Mouse (Mus musculus) limb, embryonic 12.5 days (tissue): ENCODE results near the gene Krt83. TPM values are rescaled to one million over a fixed set of nuclear protein-coding genes. Genes with fewer than 3 reads are reported as not detected.
A peak's percentile ranks its signal among the peaks of the same experiment; 100 is the strongest.

Experiments used
- ATAC-seq: fragments of 200-750 bp; cut with Nextera tagmentation; 2 replicates; pipeline ENCODE4 v1.8.0; 2017; ENCODE audit warnings: low read depth, moderate TSS enrichment; ENCODE audit not compliant: insufficient number of reproducible peaks, insufficient read depth, low FRiP score, low TSS enrichment
- H3K27ac ChIP-seq: fragments of 300-500 bp; sonication (generic); 2 replicates; pipeline ENCODE4 v1.5.1; 2016; ENCODE audit warnings: mild to moderate bottlenecking, moderate library complexity
- H3K27me3 ChIP-seq: fragments of 300-500 bp; sonication (generic); 2 replicates; pipeline ENCODE4 v1.6.1; 2016; ENCODE audit warnings: mild to moderate bottlenecking, moderate library complexity
- H3K36me3 ChIP-seq: fragments of 300-500 bp; sonication (generic); 2 replicates; pipeline ENCODE4 v1.6.1; 2016; ENCODE audit warnings: mild to moderate bottlenecking, moderate library complexity
- H3K4me1 ChIP-seq: fragments of 300-500 bp; sonication (generic); replicated peaks from 2 replicates; pipeline ENCODE4 v1.6.1; 2016
- H3K4me2 ChIP-seq: fragments of 300-500 bp; sonication (generic); 2 replicates; pipeline ENCODE4 v1.6.1; 2016; ENCODE audit warnings: mild to moderate bottlenecking, moderate library complexity
- H3K4me3 ChIP-seq: fragments of 300-500 bp; sonication (generic); replicated peaks from 2 replicates; pipeline ENCODE4 v1.5.1; 2016; ENCODE audit warnings: mild to moderate bottlenecking
- H3K9ac ChIP-seq: fragments of 300-500 bp; sonication (generic); replicated peaks from 2 replicates; pipeline ENCODE4 v1.6.1; 2016; ENCODE audit warnings: mild to moderate bottlenecking, moderate library complexity
- H3K9me3 ChIP-seq: fragments of 300-500 bp; sonication (generic); 2 replicates; pipeline ENCODE4 v1.6.1; 2016; ENCODE audit warnings: mild to moderate bottlenecking, moderate library complexity
- WGBS: fragments of 180-500 bp; shearing (Covaris S2); methylation state at CpG from one replicate; pipeline ENCODE4 v1.1.7; 2016; 5-methylcytosine and 5-hydroxymethylcytosine counted together
- polyA plus RNA-seq: library from polyadenylated mRNA; unstranded; fragments of >200 nt; fragmentation: Nextera tagmentation; extraction: Ambion mirVana; gene quantifications from 2 replicates; pipeline ENCODE4 v1.2.1, GENCODE M21; 2016

Gene Krt83
- polyA plus RNA-seq, 1 experiment from 2014 or later = not detected

GRCm38 (mm10) chr15:101497181-101497580 lies 5.9 kb upstream of the Krt83 start:
- no peaks in the 10 kb centered on the region for H3K36me3 ChIP-seq
- peaks cover 10% of the 10 kb centered on the region; the same call in 1 of the 2 replicates for H3K27me3 ChIP-seq
- 66% methylated on average over 2 of the region's 2 CpGs for WGBS
- H3K4me2 ChIP-seq = no peak overlapping the region
- no peak overlapping the region for H3K27ac ChIP-seq
- H3K4me3 ChIP-seq = no peak overlapping the region
- no peak overlapping the region for H3K9ac ChIP-seq
- no peak for ATAC-seq
- H3K4me1 ChIP-seq = peaks cover 16% of the 10 kb centered on the region; the same call in 1 of the 2 replicates
- no peaks in the 10 kb centered on the region for H3K9me3 ChIP-seq

DNA sequence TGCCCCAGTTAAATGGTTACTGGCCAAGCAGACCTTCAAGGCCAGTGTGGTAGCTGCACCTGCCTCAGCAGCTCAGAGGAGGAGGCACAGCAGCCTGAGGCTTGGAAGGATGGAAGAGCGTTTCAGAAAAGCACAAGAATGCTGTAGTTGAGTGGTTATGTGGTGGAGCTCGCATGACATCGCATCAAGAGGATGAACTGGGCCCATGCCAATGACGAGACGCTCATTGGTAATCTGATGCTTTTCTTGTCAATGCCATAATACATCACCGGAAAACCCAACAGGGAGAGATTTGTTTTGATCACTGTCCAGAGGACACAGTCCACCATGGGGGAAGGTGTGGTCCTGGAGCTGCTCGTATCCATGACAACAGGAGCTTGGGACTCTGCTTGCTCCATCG lies 4.0 kb upstream of the Krt83 start:
- 0 out of 2 replicates have a peak, but pooled peaks cover 4% of the 10 kb centered on the region for H3K27me3 ChIP-seq
- H3K4me3 ChIP-seq = no peak overlapping the region
- H3K4me2 ChIP-seq = no peak overlapping the region
- H3K9me3 ChIP-seq = no peaks in the 10 kb centered on the region
- no peak overlapping the region for H3K9ac ChIP-seq
- ATAC-seq = no peak
- 82% methylated on average over 8 of the region's 8 CpGs for WGBS
- H3K27ac ChIP-seq = no peak overlapping the region
- no peaks in the 10 kb centered on the region for H3K36me3 ChIP-seq
- H3K4me1 ChIP-seq = peaks cover 16% of the 10 kb centered on the region; the same call in 1 of the 2 replicates

GRCm38 (mm10) chr15:101494203-101494602 lies 2.9 kb upstream of the Krt83 start:
- Histone ChIP-seq H3K4me3 (no peak overlapping the region), H3K4me1 (peaks cover 16% of the 10 kb centered on the region; the same call in 1 of the 2 replicates), H3K36me3 (no peaks in the 10 kb centered on the region), H3K4me2 (no peak overlapping the region), H3K27ac (no peak overlapping the region), H3K9ac (no peak overlapping the region), H3K27me3 (0 out of 2 replicates have a peak, but pooled peaks cover 4% of the 10 kb centered on the region), H3K9me3 (no peaks in the 10 kb centered on the region)
- ATAC-seq = no peak
- WGBS = 33% methylated on average over 1 of the region's 1 CpGs

DNA sequence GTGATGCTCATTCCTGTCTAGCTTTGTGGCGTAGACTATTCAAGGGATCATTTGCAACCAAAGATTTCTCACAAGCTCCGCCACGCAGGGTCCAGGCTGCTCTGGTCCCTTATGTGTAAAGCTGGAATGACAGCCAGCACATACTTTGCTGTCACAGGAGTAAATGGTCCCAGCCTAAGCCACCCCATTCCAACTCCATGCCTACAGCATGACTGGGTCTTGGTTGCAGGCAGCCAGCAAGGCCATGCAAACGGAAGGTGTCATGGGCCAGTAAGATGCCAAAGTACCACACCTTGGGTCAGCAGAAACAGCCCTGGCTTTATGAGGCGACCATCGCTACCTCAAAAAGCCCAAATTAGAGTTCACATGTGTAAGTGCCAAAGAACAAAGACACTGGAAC lies 2.4 kb upstream of the Krt83 start:
- ATAC-seq = no peak
- Histone ChIP-seq H3K9me3 (no peaks in the 10 kb centered on the region), H3K4me3 (no peak overlapping the region), H3K36me3 (no peaks in the 10 kb centered on the region), H3K9ac (no peak overlapping the region), H3K4me1 (peaks cover 16% of the 10 kb centered on the region; the same call in 1 of the 2 replicates), H3K27me3 (0 out of 2 replicates have a peak, but pooled peaks cover 4% of the 10 kb centered on the region), H3K27ac (no peak overlapping the region), H3K4me2 (no peak overlapping the region)
- WGBS = 88% methylated on average over 6 of the region's 6 CpGs

DNA sequence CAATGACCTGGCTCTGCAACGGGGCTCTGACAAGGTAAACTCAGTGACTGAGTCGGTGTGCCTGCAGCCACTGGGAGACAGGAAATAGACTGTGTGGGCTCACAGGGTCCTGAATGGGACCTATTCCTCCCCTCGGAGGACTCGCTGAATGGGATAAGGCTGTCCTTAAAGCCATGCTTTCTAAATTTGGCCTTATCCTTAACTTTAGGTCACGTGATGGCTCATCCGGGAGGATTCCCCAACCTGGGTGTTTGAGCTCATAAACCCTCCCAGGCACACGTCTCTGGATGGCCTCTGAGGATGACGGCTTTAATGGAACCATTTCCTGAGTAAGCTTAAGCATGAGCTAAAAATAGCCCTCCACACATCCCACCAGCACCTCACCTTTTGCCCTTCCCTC lies 1.4 kb upstream of the Krt83 start:
- no peak overlapping the region for H3K27ac ChIP-seq
- no peak for ATAC-seq
- 0 out of 2 replicates have a peak, but pooled peaks cover 4% of the 10 kb centered on the region for H3K27me3 ChIP-seq
- no peak overlapping the region for H3K4me2 ChIP-seq
- peaks cover 16% of the 10 kb centered on the region; the same call in 1 of the 2 replicates for H3K4me1 ChIP-seq
- H3K9ac ChIP-seq = no peak overlapping the region
- H3K4me3 ChIP-seq = no peak overlapping the region
- 48% methylated on average over 8 of the region's 8 CpGs for WGBS
- H3K36me3 ChIP-seq = no peaks in the 10 kb centered on the region
- no peaks in the 10 kb centered on the region for H3K9me3 ChIP-seq

- Histone ChIP-seq H3K27me3 (0 out of 2 replicates have a peak, but pooled peaks cover 5% of the 10 kb centered on the region), H3K27ac (no peak overlapping the region), H3K9ac (no peak overlapping the region), H3K4me3 (no peak overlapping the region), H3K4me2 (no peak overlapping the region), H3K36me3 (no peaks in the 10 kb centered on the region), H3K4me1 (peaks cover 5% of the 10 kb centered on the region; the same call in 1 of the 2 replicates), H3K9me3 (no peaks in the 10 kb centered on the region)
- 80% methylated on average over 11 of the region's 11 CpGs for WGBS
- no peak for ATAC-seq
Observed at GRCm38 (mm10) chr15:101485911-101486635, 5.2 kb downstream of the Krt83 start.

DNA sequence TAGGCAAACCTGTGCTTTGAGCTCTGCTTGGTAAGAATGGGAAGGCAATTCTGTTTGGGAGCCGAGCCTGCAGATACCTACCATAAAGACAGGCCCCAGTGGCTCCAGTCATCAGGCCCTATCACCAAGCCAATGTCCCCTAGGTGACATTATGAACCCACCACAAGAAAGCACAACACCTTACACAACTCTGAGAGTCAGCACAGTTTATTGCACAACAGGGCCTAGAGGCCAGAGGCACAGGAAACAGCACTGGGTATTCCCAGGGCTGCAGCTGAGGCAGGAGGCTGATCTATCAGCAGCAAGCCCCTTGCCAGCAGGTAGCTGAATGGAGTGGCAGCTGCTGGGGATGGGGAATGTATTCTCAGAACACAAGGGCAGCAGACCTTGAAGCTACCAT lies 6.4 kb downstream of the Krt83 start:
- H3K4me3 ChIP-seq = no peak overlapping the region
- ATAC-seq = no peak
- H3K36me3 ChIP-seq = no peaks in the 10 kb centered on the region
- H3K27ac ChIP-seq = no peak overlapping the region
- peaks cover 5% of the 10 kb centered on the region; the same call in 1 of the 2 replicates for H3K4me1 ChIP-seq
- H3K27me3 ChIP-seq = peaks cover 12% of the 10 kb centered on the region
- H3K9me3 ChIP-seq = no peaks in the 10 kb centered on the region
- no peak overlapping the region for H3K4me2 ChIP-seq
- 54% methylated on average over 1 of the region's 1 CpGs for WGBS
- no peak overlapping the region for H3K9ac ChIP-seq

DNA sequence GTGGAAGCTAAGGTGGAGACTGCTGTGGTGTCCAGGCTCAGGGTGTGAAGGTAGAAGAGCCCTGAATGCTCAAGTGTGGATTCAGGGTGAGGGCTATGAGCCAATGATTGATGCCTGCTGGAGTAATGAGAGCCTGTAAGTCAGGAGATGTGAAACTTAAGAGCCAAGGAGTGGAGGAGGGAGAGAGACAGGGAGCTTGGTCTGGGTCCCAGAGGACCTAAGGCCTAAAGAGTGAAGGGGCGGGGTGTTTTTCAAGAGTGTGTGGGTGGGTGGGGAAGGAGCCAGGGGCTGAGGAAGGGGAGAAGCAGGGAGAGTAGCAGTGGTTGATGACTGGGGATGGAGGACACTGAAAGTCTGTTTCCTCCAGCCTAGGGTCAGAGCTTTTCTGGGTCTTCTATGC lies 7.7 kb downstream of the Krt83 start:
- no peak overlapping the region for H3K27ac ChIP-seq
- H3K9ac ChIP-seq = no peak overlapping the region
- 88% methylated on average over 1 of the region's 1 CpGs for WGBS
- H3K4me1 ChIP-seq = peaks cover 12% of the 10 kb centered on the region
- H3K4me3 ChIP-seq = no peak overlapping the region
- H3K9me3 ChIP-seq = no peaks in the 10 kb centered on the region
- no peak for ATAC-seq
- no peak overlapping the region for H3K4me2 ChIP-seq
- H3K27me3 ChIP-seq = peaks cover 24% of the 10 kb centered on the region
- H3K36me3 ChIP-seq = no peaks in the 10 kb centered on the region

- Histone ChIP-seq H3K9ac (no peak overlapping the region), H3K9me3 (no peaks in the 10 kb centered on the region), H3K36me3 (no peaks in the 10 kb centered on the region), H3K27me3 (peaks cover 32% of the 10 kb centered on the region), H3K4me3 (no peak overlapping the region), H3K27ac (no peak overlapping the region), H3K4me2 (no peak overlapping the region), H3K4me1 (peaks cover 12% of the 10 kb centered on the region)
- ATAC-seq = no peak
- WGBS = 38% methylated on average over 4 of the region's 4 CpGs
Observed at GRCm38 (mm10) chr15:101482056-101482455, 9.3 kb downstream of the Krt83 start.

GRCm38 (mm10) chr15:101479666-101480060 lies 11.6 kb downstream of the Krt83 start:
- Histone ChIP-seq H3K4me3 (peak overlapping the region; percentile 23), H3K27me3 (peaks cover 32% of the 10 kb centered on the region), H3K9ac (peak overlapping the region; percentile 14; the same call in 1 of the 2 replicates), H3K4me1 (peaks cover 7% of the 10 kb centered on the region), H3K36me3 (no peaks in the 10 kb centered on the region), H3K9me3 (no peaks in the 10 kb centered on the region), H3K4me2 (peak overlapping the region; percentile 58), H3K27ac (no peak overlapping the region)
- WGBS = 35% methylated on average over 11 of the region's 11 CpGs
- ATAC-seq = no peak

- Histone ChIP-seq H3K27ac (no peak overlapping the region), H3K4me3 (peak overlapping the region; percentile 23), H3K4me2 (peak overlapping the region; percentile 58), H3K4me1 (peaks cover 7% of the 10 kb centered on the region), H3K36me3 (no peaks in the 10 kb centered on the region), H3K9ac (peak overlapping the region; percentile 14; the same call in 1 of the 2 replicates), H3K9me3 (no peaks in the 10 kb centered on the region), H3K27me3 (peaks cover 32% of the 10 kb centered on the region)
- WGBS = 8% methylated on average over 31 of the region's 31 CpGs
- no peak for ATAC-seq
Observed at GRCm38 (mm10) chr15:101479007-101479665, 12.2 kb downstream of the Krt83 start.
